ENCODE assay signal across 11 mouse cellular contexts in the genomic region with DNA sequence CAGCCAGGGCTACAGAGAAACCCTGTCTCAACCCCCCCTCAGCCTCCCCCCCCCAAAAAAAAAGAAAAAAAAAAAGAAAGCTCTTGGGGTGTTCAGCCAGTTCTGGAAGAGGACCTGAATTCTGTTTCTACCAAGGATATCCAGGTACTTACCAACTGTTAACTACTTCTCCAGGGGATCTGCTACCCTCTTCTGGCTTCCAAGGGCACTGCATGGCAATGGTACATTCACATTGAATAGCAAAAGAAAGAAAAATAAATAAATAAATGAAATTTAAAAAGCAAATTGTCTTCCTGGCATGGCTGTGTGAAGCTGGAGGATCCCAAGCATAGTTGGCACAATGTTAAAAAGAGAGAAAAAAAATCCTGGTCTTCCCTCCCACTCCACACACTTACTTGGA. TPM values are rescaled to one million over a fixed set of nuclear protein-coding genes. Genes with fewer than 3 reads are reported as not detected.
DNase-seq lines count a peak whose midpoint lies in the region; ATAC-seq and TF ChIP-seq lines count a peak whose summit lies in the region.
"Had no signal": no experiment of that assay in that cellular context is flagged by ENCODE, and none has a peak within 500 bp of the region (broad histone marks: within the 10 kb centered on the region; RNA-seq: fewer than 3 reads in every experiment).

No protein-coding gene starts in this region.

- ATAC-seq in liver, embryonic 12.5 days: no peak
- no peak for ATAC-seq in Patski
- no peak for ATAC-seq in activated CD4-positive, CD25-positive, alpha-beta regulatory T cell, adult 4 months

- H3K27ac ChIP-seq in liver, adult 2 months (replicated peaks; ENCODE audit: insufficient read depth, low read depth, low read length): no peak overlapping the region
- no peak overlapping the region for H3K27ac ChIP-seq in liver, embryonic 12.5 days
- H3K27ac ChIP-seq in cerebellum, adult 2 months (ENCODE audit: insufficient read depth, low read length): no peak overlapping the region
- no peak overlapping the region for H3K27ac ChIP-seq in limb, embryonic 10.5 days
- H3K27ac ChIP-seq: embryonic facial prominence, embryonic 12.5 days; limb, embryonic 12.5 days had no signal

- no peak for TF ChIP-seq CTCF in liver, adult 2 months (IDR thresholded peaks at IDR 0.05; ENCODE audit: low read depth, low read length)
- peak; percentile 69 for TF ChIP-seq CTCF in Patski (IDR thresholded peaks at IDR 0.05)
- TF ChIP-seq CTCF in cerebellum, adult 2 months (IDR thresholded peaks at IDR 0.05; ENCODE audit: borderline replicate concordance, insufficient read depth, low read depth, low read length): peak; percentile 46; the same call in 1 of the 2 replicates

- no peaks in the 10 kb centered on the region for H3K4me1 ChIP-seq in liver, adult 2 months (ENCODE audit: control insufficient read depth, insufficient read depth, low read length)
- peaks cover 33% of the 10 kb centered on the region for H3K4me1 ChIP-seq in liver, embryonic 12.5 days
- H3K4me1 ChIP-seq in cerebellum, adult 2 months (ENCODE audit: control insufficient read depth, insufficient read depth, low read length): no peaks in the 10 kb centered on the region
- H3K4me1 ChIP-seq in limb, embryonic 10.5 days: peaks cover 21% of the 10 kb centered on the region

- in situ Hi-C loops in Patski (cut with MboI; ENCODE audit: low pct_unique_long_range_greater_than_20kb): loop anchor here (10.0 to 25.0 kb wide), 2 partner anchors 185 to 277 kb away; a partner anchor contains a TSS

- H3K79me2 ChIP-seq in liver, adult 2 months (ENCODE audit: control insufficient read depth, insufficient read depth, low read length): peaks cover 4% of the 10 kb centered on the region; the same call in 1 of the 2 replicates

- peak; percentile 51 for DNase-seq in liver, adult 2 months (ENCODE audit: extremely low read depth, low read depth, low spot score)
- DNase-seq in Patski (ENCODE audit: low read depth, low spot score): no peak
- peak; percentile 74 for DNase-seq in cerebellum, adult 2 months
- DNase-seq in heart, postnatal 4 days: peak; percentile 75
- peak; percentile 50 for DNase-seq in limb, embryonic 10.5 days (ENCODE audit: low spot score)
- peak; percentile 61 for DNase-seq in splenic B cell, adult 2 months (ENCODE audit: low read depth, low spot score)

- H3K4me3 ChIP-seq in liver, adult 2 months (ENCODE audit: insufficient read depth, low read depth, low read length): no peak overlapping the region
- no peak overlapping the region for H3K4me3 ChIP-seq in liver, embryonic 12.5 days
- H3K4me3 ChIP-seq in cerebellum, adult 2 months (replicated peaks; ENCODE audit: insufficient read depth, low read depth, low read length): no peak overlapping the region
- no peak overlapping the region for H3K4me3 ChIP-seq in limb, embryonic 10.5 days
- H3K4me3 ChIP-seq: embryonic facial prominence, embryonic 12.5 days; limb, embryonic 12.5 days had no signal

- no peak for TF ChIP-seq POLR2A in liver, adult 2 months (IDR thresholded peaks at IDR 0.05; ENCODE audit: extremely low read depth, insufficient read depth, low read length)
- no peak for TF ChIP-seq POLR2A in cerebellum, adult 2 months (IDR thresholded peaks at IDR 0.05; ENCODE audit: borderline replicate concordance, insufficient read depth, low read length)

- no peaks in the 10 kb centered on the region for H3K36me3 ChIP-seq in liver, adult 2 months (ENCODE audit: control insufficient read depth, insufficient read depth, low read length)
- no peaks in the 10 kb centered on the region for H3K36me3 ChIP-seq in liver, embryonic 12.5 days
- no peaks in the 10 kb centered on the region for H3K36me3 ChIP-seq in limb, embryonic 10.5 days
- H3K36me3 ChIP-seq in splenic B cell, adult 2 months (ENCODE audit: control insufficient read depth, insufficient read depth, low read length, poor library complexity, severe bottlenecking): no peaks in the 10 kb centered on the region
- H3K36me3 ChIP-seq: embryonic facial prominence, embryonic 12.5 days; limb, embryonic 12.5 days had no signal

- POLR2A ChIA-PET in Patski (lab: Charles Lee): no interaction called here

- H3K27me3 ChIP-seq in liver, adult 2 months (ENCODE audit: control insufficient read depth, insufficient read depth, low read length): no peaks in the 10 kb centered on the region
- peaks cover 21% of the 10 kb centered on the region for H3K27me3 ChIP-seq in liver, embryonic 12.5 days (replicated peaks)
- H3K27me3 ChIP-seq in Patski: no peaks in the 10 kb centered on the region
- H3K27me3 ChIP-seq in cerebellum, adult 2 months (ENCODE audit: control insufficient read depth, insufficient read depth, low read length): no peaks in the 10 kb centered on the region
- peaks cover 12% of the 10 kb centered on the region; the same call in 1 of the 2 replicates for H3K27me3 ChIP-seq in limb, embryonic 10.5 days (ENCODE audit: low read depth, poor library complexity, severe bottlenecking)
- H3K27me3 ChIP-seq in splenic B cell, adult 2 months (ENCODE audit: control insufficient read depth, insufficient read depth, low read length, poor library complexity, severe bottlenecking): no peaks in the 10 kb centered on the region

- H3K9ac ChIP-seq in liver, adult 2 months (ENCODE audit: low read depth, low read length): no peak overlapping the region
- H3K9ac ChIP-seq in liver, embryonic 12.5 days: no peak overlapping the region
- H3K9ac ChIP-seq: embryonic facial prominence, embryonic 12.5 days; limb, embryonic 12.5 days had no signal

- CTCF ChIA-PET in Patski (lab: Charles Lee): interaction anchor here (0.7 to 2.0 kb wide), 6 partner anchors 8 to 290 kb away, joined by 3 to 5 read pairs (median 3); no protein-coding TSS in a partner anchor

- H3K9me3 ChIP-seq in liver, embryonic 12.5 days (replicated peaks): no peaks in the 10 kb centered on the region
- no peaks in the 10 kb centered on the region for H3K9me3 ChIP-seq in limb, embryonic 10.5 days (replicated peaks)
- H3K9me3 ChIP-seq: embryonic facial prominence, embryonic 12.5 days; limb, embryonic 12.5 days had no signal

- no peak overlapping the region for H3K4me2 ChIP-seq in liver, embryonic 12.5 days
- H3K4me2 ChIP-seq: embryonic facial prominence, embryonic 12.5 days; limb, embryonic 12.5 days had no signal

RNA-seq across cellular contexts. Expression of a gene that starts 4.3 kb away (rescaled TPM):
- total RNA-seq in liver, adult 2 months (2014; rRNA removed): 2.3 and 3.3 TPM in 2 replicates
- 1.7 and 2.5 TPM in 2 replicates for polyA plus RNA-seq in liver, adult 2 months (2012; rRNA removed)
- 20.7 and 21.4 TPM in 2 replicates for polyA plus RNA-seq in liver, embryonic 12.5 days (2016; fragmentation: Nextera tagmentation; extraction: Ambion mirVana)
- polyA plus RNA-seq in Patski (2021): 40.2 TPM
- polyA plus RNA-seq in cerebellum, adult 2 months (2012; rRNA removed): 20.7 and 21.2 TPM in 2 replicates
- total RNA-seq in heart, postnatal 4 days (2021): 10 to 100 TPM; 11.9 to 14.4 TPM
- 28.7 and 34.3 TPM in 2 replicates for polyA plus RNA-seq in limb, embryonic 10.5 days (2016; fragmentation: Nextera tagmentation; extraction: Ambion mirVana)
- 10 to 100 TPM; 44.8 to 51.3 TPM for polyA plus RNA-seq in activated CD4-positive, CD25-positive, alpha-beta regulatory T cell, adult 4 months (2017; shearing (Covaris generic))

RNA-seq across cellular contexts. Expression of a gene that starts 6.8 kb away (rescaled TPM):
- total RNA-seq in liver, adult 2 months (2014; rRNA removed): not detected in 2 replicates
- not detected in 2 replicates for polyA plus RNA-seq in liver, adult 2 months (2012; rRNA removed)
- polyA plus RNA-seq in liver, embryonic 12.5 days (2016; fragmentation: Nextera tagmentation; extraction: Ambion mirVana): 0.07 and 0.23 TPM in 2 replicates
- 0.03 TPM for polyA plus RNA-seq in Patski (2021)
- 0.14 and 0.21 TPM in 2 replicates for polyA plus RNA-seq in cerebellum, adult 2 months (2012; rRNA removed)
- under 1 TPM in 1 of 2 experiments, not detected in 1; 0.12 TPM for total RNA-seq in heart, postnatal 4 days (2021)
- 1.4 and 8.1 TPM in 2 replicates for polyA plus RNA-seq in limb, embryonic 10.5 days (2016; fragmentation: Nextera tagmentation; extraction: Ambion mirVana)
- not detected for polyA plus RNA-seq in activated CD4-positive, CD25-positive, alpha-beta regulatory T cell, adult 4 months (2017; shearing (Covaris generic))
- polyA plus RNA-seq: spleen, adult 2 months had no signal

RNA-seq across cellular contexts. Expression of a gene that starts 11.5 kb away (rescaled TPM):
- not detected in 2 replicates for total RNA-seq in liver, adult 2 months (2014; rRNA removed)
- not detected in 2 replicates for polyA plus RNA-seq in liver, adult 2 months (2012; rRNA removed)
- polyA plus RNA-seq in liver, embryonic 12.5 days (2016; fragmentation: Nextera tagmentation; extraction: Ambion mirVana): not detected in 2 replicates
- polyA plus RNA-seq in Patski (2021): not detected
- polyA plus RNA-seq in cerebellum, adult 2 months (2012; rRNA removed): not detected in 2 replicates
- not detected for total RNA-seq in heart, postnatal 4 days (2021)
- 0.13 and 0.18 TPM in 2 replicates for polyA plus RNA-seq in limb, embryonic 10.5 days (2016; fragmentation: Nextera tagmentation; extraction: Ambion mirVana)
- polyA plus RNA-seq in activated CD4-positive, CD25-positive, alpha-beta regulatory T cell, adult 4 months (2017; shearing (Covaris generic)): not detected
- polyA plus RNA-seq: embryonic facial prominence, embryonic 12.5 days; spleen, adult 2 months had no signal

RNA-seq across cellular contexts. Expression of a gene that starts 21.9 kb away (rescaled TPM):
- 61.3 and 65.9 TPM in 2 replicates for total RNA-seq in liver, adult 2 months (2014; rRNA removed)
- polyA plus RNA-seq in liver, adult 2 months (2012; rRNA removed): 31.2 and 34.4 TPM in 2 replicates
- 51.0 and 56.6 TPM in 2 replicates for polyA plus RNA-seq in liver, embryonic 12.5 days (2016; fragmentation: Nextera tagmentation; extraction: Ambion mirVana)
- polyA plus RNA-seq in Patski (2021): 73.4 TPM
- polyA plus RNA-seq in cerebellum, adult 2 months (2012; rRNA removed): 95.8 and 102 TPM in 2 replicates
- total RNA-seq in heart, postnatal 4 days (2021): 100 to 1,000 TPM; 149 to 164 TPM
- polyA plus RNA-seq in limb, embryonic 10.5 days (2016; fragmentation: Nextera tagmentation; extraction: Ambion mirVana): 78.6 and 83.1 TPM in 2 replicates
- 10 to 100 TPM; 23.1 to 34.2 TPM for polyA plus RNA-seq in activated CD4-positive, CD25-positive, alpha-beta regulatory T cell, adult 4 months (2017; shearing (Covaris generic))

RNA-seq across cellular contexts. Expression of a gene that starts 55.8 kb away (rescaled TPM):
- 2.5 and 3.9 TPM in 2 replicates for total RNA-seq in liver, adult 2 months (2014; rRNA removed)
- 2.2 and 3.5 TPM in 2 replicates for polyA plus RNA-seq in liver, adult 2 months (2012; rRNA removed)
- 1.3 and 1.6 TPM in 2 replicates for polyA plus RNA-seq in liver, embryonic 12.5 days (2016; fragmentation: Nextera tagmentation; extraction: Ambion mirVana)
- polyA plus RNA-seq in Patski (2021): 3.4 TPM
- polyA plus RNA-seq in cerebellum, adult 2 months (2012; rRNA removed): 3.7 and 4.2 TPM in 2 replicates
- total RNA-seq in heart, postnatal 4 days (2021): under 1 TPM; 0.18 to 0.21 TPM
- polyA plus RNA-seq in limb, embryonic 10.5 days (2016; fragmentation: Nextera tagmentation; extraction: Ambion mirVana): 1.2 and 1.5 TPM in 2 replicates
- polyA plus RNA-seq in activated CD4-positive, CD25-positive, alpha-beta regulatory T cell, adult 4 months (2017; shearing (Covaris generic)): 1 to 10 TPM; 1.6 TPM
